Mouse (Mus musculus): ENCODE data around the gene Pde4d. TPM values are rescaled to one million over a fixed set of nuclear protein-coding genes. Genes with fewer than 3 reads are reported as not detected.

Gene Pde4d
- 16.8 and 23.3 TPM in 2 replicates for polyA plus RNA-seq (2021; fragmentation: Nextera tagmentation)
- long read RNA-seq, experiment 1, full-length matches to known transcripts: 12 of 52 reads
- long read RNA-seq, experiment 1, partial matches to known transcripts: 5 of 52 reads
- long read RNA-seq, experiment 1, other reads (novel, unspliced or antisense): 35 of 52 reads
- long read RNA-seq, experiment 2, partial matches to known transcripts: 0 of 28 reads
- long read RNA-seq, experiment 2, other reads (novel, unspliced or antisense): 27 of 28 reads

DNA sequence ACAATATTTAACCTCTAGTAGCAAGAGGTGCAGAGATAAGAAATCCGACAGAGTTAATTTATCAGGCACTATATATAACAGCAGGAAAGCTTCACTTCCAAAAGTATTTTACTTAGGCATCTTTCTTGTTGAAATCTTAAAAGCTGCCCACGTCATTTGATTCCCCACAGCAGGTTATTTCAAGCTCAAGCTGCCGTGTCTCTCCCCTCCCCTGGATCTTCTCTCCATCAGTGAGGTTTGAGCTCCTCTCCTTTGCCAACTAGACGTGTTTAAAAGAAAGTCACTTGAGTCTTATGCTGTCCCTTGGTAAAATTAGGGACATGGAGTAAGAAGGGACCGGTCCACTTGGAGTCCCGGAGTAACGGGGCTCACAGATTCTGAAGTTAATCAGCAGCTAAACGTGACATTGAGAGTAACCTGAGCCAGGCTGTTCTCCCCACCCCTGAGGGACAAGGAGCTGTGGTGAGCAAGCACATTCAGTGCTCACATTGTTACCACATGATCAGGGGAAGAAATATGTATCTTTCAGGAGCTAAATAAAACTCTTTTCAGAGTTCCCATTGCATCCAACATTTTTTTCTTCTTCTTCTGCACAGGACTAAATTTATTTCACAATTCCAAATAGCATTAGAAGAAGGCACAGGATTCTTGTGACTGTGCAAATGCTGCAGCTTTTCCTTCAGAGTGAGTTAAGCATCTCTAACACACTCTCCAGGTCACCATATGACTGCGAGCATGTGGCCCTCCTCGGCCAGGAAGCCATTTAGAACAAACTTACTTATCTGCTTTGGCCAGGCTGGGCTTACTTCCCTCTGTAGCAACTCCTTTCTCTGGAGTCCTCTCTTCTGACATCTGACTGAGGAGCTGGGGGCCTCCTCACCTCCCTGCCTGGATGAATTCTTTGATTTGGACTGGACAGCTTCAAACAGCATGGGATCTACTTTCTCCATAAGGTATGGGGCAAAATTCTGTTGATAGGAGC, at the start of gene Pde4d:
Pde4d (plus strand) TSS at position 833 of the 982 bp plus-strand sequence.

Other genes starting within 250 kb of the Pde4d start
- 10.1 and 10.5 TPM in 2 replicates for gene Elovl7, start 235.5 kb upstream of the Pde4d start, polyA plus RNA-seq (2021; fragmentation: Nextera tagmentation)
- 0.14 and 0.26 TPM in 2 replicates for gene Depdc1b, start 133.6 kb upstream of the Pde4d start, polyA plus RNA-seq (2021; fragmentation: Nextera tagmentation)